In genomic region chr10:57000892-57001722, GRCm38 (mm10) we compare ENCODE assay signal across 8 mouse cellular contexts.
DNase-seq lines count a peak whose midpoint lies in the region; ATAC-seq and TF ChIP-seq lines count a peak whose summit lies in the region.

No protein-coding gene starts in this region.

- 20% methylated on average over 16 of the region's 16 CpGs for WGBS in embryonic facial prominence, embryonic 13.5 days
- 24% methylated on average over 16 of the region's 16 CpGs for WGBS in heart, embryonic 15.5 days
- 19% methylated on average over 16 of the region's 16 CpGs for WGBS in kidney, postnatal 0 days
- 29% methylated on average over 16 of the region's 16 CpGs for WGBS in liver, adult 2 months

- no peak overlapping the region for H3K27ac ChIP-seq in embryonic facial prominence, embryonic 13.5 days
- H3K27ac ChIP-seq in heart, embryonic 15.5 days, result no peak overlapping the region
- no peak overlapping the region for H3K27ac ChIP-seq in kidney, postnatal 0 days
- H3K27ac ChIP-seq in liver, adult 2 months (replicated peaks; ENCODE audit: insufficient read depth, low read depth, low read length), result no peak overlapping the region

- DNase-seq in CD4-positive, CD25-positive, alpha-beta regulatory T cell, adult 2 months (ENCODE audit: low read depth, low spot score), result peak; percentile 20
- peak; percentile 7 to 31 for DNase-seq in adrenal gland, postnatal 36 days
- DNase-seq in kidney, postnatal 0 days (ENCODE audit: low spot score), result peak; percentile 91
- DNase-seq in liver, adult 2 months (ENCODE audit: extremely low read depth, low read depth, low spot score), result peak; percentile 29
- DNase-seq in neural tube, embryonic 10.5 days (ENCODE audit: extremely low spot score, low spot score), result peak; percentile 26
- peak; percentile 14 for DNase-seq in testis, postnatal 14 days (ENCODE audit: low spot score)

- no peak for TF ChIP-seq POLR2A in liver, adult 2 months (IDR thresholded peaks at IDR 0.05; ENCODE audit: extremely low read depth, insufficient read depth, low read length)

- no peaks in the 10 kb centered on the region for H3K27me3 ChIP-seq in embryonic facial prominence, embryonic 13.5 days
- no peaks in the 10 kb centered on the region for H3K27me3 ChIP-seq in heart, embryonic 15.5 days
- H3K27me3 ChIP-seq in kidney, postnatal 0 days (ENCODE audit: insufficient read depth, low read length), result no peaks in the 10 kb centered on the region
- no peaks in the 10 kb centered on the region for H3K27me3 ChIP-seq in liver, adult 2 months (ENCODE audit: control insufficient read depth, insufficient read depth, low read length)

- TF ChIP-seq CTCF in kidney, postnatal 0 days (IDR thresholded peaks at IDR 0.05; ENCODE audit: low read depth), result peak; percentile 88
- TF ChIP-seq CTCF in liver, adult 2 months (IDR thresholded peaks at IDR 0.05; ENCODE audit: low read depth, low read length), result peak; percentile 65

- no peak overlapping the region for H3K9ac ChIP-seq in embryonic facial prominence, embryonic 13.5 days
- no peak overlapping the region for H3K9ac ChIP-seq in heart, embryonic 15.5 days
- H3K9ac ChIP-seq in kidney, postnatal 0 days (ENCODE audit: low read depth, low read length), result no peak overlapping the region
- no peak overlapping the region for H3K9ac ChIP-seq in liver, adult 2 months (ENCODE audit: low read depth, low read length)

- H3K36me3 ChIP-seq in embryonic facial prominence, embryonic 13.5 days, result no peaks in the 10 kb centered on the region
- H3K36me3 ChIP-seq in heart, embryonic 15.5 days, result no peaks in the 10 kb centered on the region
- no peaks in the 10 kb centered on the region for H3K36me3 ChIP-seq in kidney, postnatal 0 days (ENCODE audit: insufficient read depth, low read length)
- H3K36me3 ChIP-seq in liver, adult 2 months (ENCODE audit: control insufficient read depth, insufficient read depth, low read length), result no peaks in the 10 kb centered on the region

- no peaks in the 10 kb centered on the region for H3K79me2 ChIP-seq in liver, adult 2 months (ENCODE audit: control insufficient read depth, insufficient read depth, low read length)

- H3K4me3 ChIP-seq in embryonic facial prominence, embryonic 13.5 days, result peak overlapping the region; percentile 18
- H3K4me3 ChIP-seq in heart, embryonic 15.5 days, result 0 out of 2 replicates have a peak overlapping the region, but pooled peaks have one; percentile 10
- H3K4me3 ChIP-seq in kidney, postnatal 0 days (replicated peaks; ENCODE audit: low read depth, low read length), result 0 out of 2 replicates have a peak overlapping the region, but pooled peaks have one; percentile 8
- H3K4me3 ChIP-seq in liver, adult 2 months (ENCODE audit: insufficient read depth, low read depth, low read length), result no peak overlapping the region

- H3K4me2 ChIP-seq in embryonic facial prominence, embryonic 13.5 days, result peak overlapping the region; percentile 42
- H3K4me2 ChIP-seq in heart, embryonic 15.5 days, result peak overlapping the region; percentile 43; the same call in 1 of the 2 replicates
- H3K4me2 ChIP-seq in kidney, postnatal 0 days (ENCODE audit: low read length), result peak overlapping the region; percentile 39

- no peaks in the 10 kb centered on the region for H3K9me3 ChIP-seq in embryonic facial prominence, embryonic 13.5 days
- no peaks in the 10 kb centered on the region for H3K9me3 ChIP-seq in heart, embryonic 15.5 days (replicated peaks)
- no peaks in the 10 kb centered on the region for H3K9me3 ChIP-seq in kidney, postnatal 0 days (replicated peaks; ENCODE audit: low read length)

- H3K4me1 ChIP-seq in embryonic facial prominence, embryonic 13.5 days, result peaks cover 4% of the 10 kb centered on the region
- no peaks in the 10 kb centered on the region; the same call in 1 of the 2 replicates for H3K4me1 ChIP-seq in heart, embryonic 15.5 days (replicated peaks)
- no peaks in the 10 kb centered on the region for H3K4me1 ChIP-seq in kidney, postnatal 0 days (replicated peaks; ENCODE audit: insufficient read depth, low read length)
- H3K4me1 ChIP-seq in liver, adult 2 months (ENCODE audit: control insufficient read depth, insufficient read depth, low read length), result no peaks in the 10 kb centered on the region

- no peak for ATAC-seq in embryonic facial prominence, embryonic 13.5 days (ENCODE audit: insufficient number of reproducible peaks, insufficient read depth, low FRiP score, low TSS enrichment, low read depth)
- peak; percentile 39; the same call in 1 of the 2 replicates for ATAC-seq in heart, embryonic 15.5 days (replicated peaks; ENCODE audit: insufficient number of reproducible peaks, insufficient read depth, low FRiP score, low read depth)
- peak; percentile 66 for ATAC-seq in kidney, postnatal 0 days (replicated peaks; ENCODE audit: low FRiP score, low read depth)

Comparison
In these comparisons a context has a peak if more than half of its experiments do, and no peak if none do; other contexts are left out.
1. DNase-seq: peak in every context shown above with its lines; median percentile 91 in kidney, postnatal 0 days; 29 in liver, adult 2 months; 26 in neural tube, embryonic 10.5 days; 20 in CD4-positive, CD25-positive, alpha-beta regulatory T cell, adult 2 months; 19 in adrenal gland, postnatal 36 days; 14 in testis, postnatal 14 days.